Mouse (Mus musculus) neural tube, embryonic 14.5 days (tissue): Measurements from ENCODE around the gene Isy1. TPM values are rescaled to one million over a fixed set of nuclear protein-coding genes. Genes with fewer than 3 reads are reported as not detected.
A peak's percentile ranks its signal among the peaks of the same experiment; 100 is the strongest.

Experiments
- ATAC-seq: fragments of 200-750 bp; cut with Nextera tagmentation; 2 replicates; pipeline ENCODE4 v1.8.0; 2017; ENCODE audit warnings: low read depth, mild to moderate bottlenecking, moderate TSS enrichment, moderate library complexity
- H3K27ac ChIP-seq: fragments of 300-500 bp; sonication (generic); 2 replicates; pipeline ENCODE4 v1.5.1; 2014; ENCODE audit warnings: low read depth, mild to moderate bottlenecking, control low read depth, low read length, moderate library complexity, mixed read lengths
- H3K27me3 ChIP-seq: fragments of 300-500 bp; sonication (generic); 2 replicates; pipeline ENCODE4 v1.6.1; 2014; ENCODE audit warnings: low read length; ENCODE audit not compliant: control insufficient read depth, insufficient read depth
- H3K36me3 ChIP-seq: fragments of 300-500 bp; sonication (generic); 2 replicates; pipeline ENCODE4 v1.6.1; 2014; ENCODE audit warnings: low read length, mixed read lengths; ENCODE audit not compliant: control insufficient read depth, insufficient read depth
- H3K4me1 ChIP-seq: fragments of 300-500 bp; sonication (generic); 2 replicates; pipeline ENCODE4 v1.6.1; 2014; ENCODE audit warnings: low read length; ENCODE audit not compliant: control insufficient read depth, insufficient read depth
- H3K4me2 ChIP-seq: fragments of 300-500 bp; sonication (generic); 2 replicates; pipeline ENCODE4 v1.6.1; 2014; ENCODE audit warnings: mild to moderate bottlenecking, low read depth, low read length, control low read depth
- H3K4me3 ChIP-seq: fragments of 300-500 bp; sonication (generic); 2 replicates; pipeline ENCODE4 v1.5.1; 2014; ENCODE audit warnings: low read depth, low read length, control low read depth, mixed read lengths
- H3K9ac ChIP-seq: fragments of 300-500 bp; sonication (generic); replicated peaks from 2 replicates; pipeline ENCODE4 v1.6.1; 2014; ENCODE audit warnings: low read depth, mild to moderate bottlenecking, control low read depth, low read length, mixed read lengths
- H3K9me3 ChIP-seq: fragments of 300-500 bp; sonication (generic); 2 replicates; pipeline ENCODE4 v1.6.1; 2016; ENCODE audit warnings: low read length; ENCODE audit not compliant: control insufficient read depth
- WGBS: fragments of 180-500 bp; shearing (Covaris S2); extraction: QIAGEN DNeasy Blood & Tissue Kit; methylation state at CpG from one replicate; pipeline ENCODE4 v1.1.7; 2014; 5-methylcytosine and 5-hydroxymethylcytosine counted together
- polyA plus RNA-seq: library from polyadenylated mRNA; unstranded; fragments of >200 nt; fragmentation: Nextera tagmentation; extraction: Ambion mirVana; gene quantifications from 2 replicates; pipeline ENCODE4 v1.2.1, GENCODE M21; 2014

Isy1 gene
- 25.1 and 27.2 TPM in 2 replicates for polyA plus RNA-seq

DNA sequence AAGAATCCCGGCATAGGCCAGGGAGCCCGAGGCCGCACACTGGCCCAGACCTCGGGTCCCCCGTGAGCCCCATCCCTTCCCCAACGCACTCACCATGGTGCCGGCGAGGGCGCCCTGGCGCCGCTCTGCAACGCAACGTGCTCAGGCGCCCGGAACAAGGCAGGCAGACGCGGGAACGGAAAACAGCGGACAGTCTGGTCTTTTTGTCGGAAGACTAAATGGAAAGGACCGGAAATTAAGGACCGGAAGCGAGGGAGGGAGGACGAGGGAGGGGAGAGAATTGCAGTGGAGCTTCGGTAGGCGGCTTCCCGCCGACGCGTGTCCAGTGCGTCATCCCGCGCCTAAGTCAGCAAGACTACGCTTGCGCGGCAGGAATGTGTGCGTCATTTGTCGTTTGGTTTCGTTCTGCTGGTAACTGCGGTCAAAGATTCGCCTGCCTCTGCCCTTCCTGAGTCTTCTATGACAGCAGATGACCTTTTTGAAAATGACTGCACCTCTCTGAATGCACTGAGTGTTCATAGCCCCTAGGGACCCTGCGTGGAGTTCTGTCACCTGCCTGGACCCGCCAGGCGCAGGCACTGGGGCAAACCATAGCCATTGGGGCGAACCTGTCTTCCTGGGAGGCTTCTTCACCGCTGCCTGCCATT is at the start of gene Isy1:
TSS of gene Isy1 (minus strand) at position 248 of the 647 bp plus-strand sequence.
- H3K27me3 ChIP-seq, result no peaks in the 10 kb centered on the region
- peaks cover 5% of the 10 kb centered on the region; the same call in 1 of the 2 replicates for H3K4me1 ChIP-seq
- WGBS, result under 1% methylated on average over 46 of the region's 46 CpGs
- ATAC-seq, result peak; percentile 97
- H3K4me3 ChIP-seq, result peak within 1 kb of the TSS; percentile 80
- H3K9ac ChIP-seq, result peak within 1 kb of the TSS; percentile 82
- peak within 1 kb of the TSS; percentile 90 for H3K4me2 ChIP-seq
- peak within 1 kb of the TSS; percentile 98 for H3K27ac ChIP-seq
- H3K9me3 ChIP-seq, result no peaks in the 10 kb centered on the region
- peaks cover 21% of the 10 kb centered on the region for H3K36me3 ChIP-seq

DNA sequence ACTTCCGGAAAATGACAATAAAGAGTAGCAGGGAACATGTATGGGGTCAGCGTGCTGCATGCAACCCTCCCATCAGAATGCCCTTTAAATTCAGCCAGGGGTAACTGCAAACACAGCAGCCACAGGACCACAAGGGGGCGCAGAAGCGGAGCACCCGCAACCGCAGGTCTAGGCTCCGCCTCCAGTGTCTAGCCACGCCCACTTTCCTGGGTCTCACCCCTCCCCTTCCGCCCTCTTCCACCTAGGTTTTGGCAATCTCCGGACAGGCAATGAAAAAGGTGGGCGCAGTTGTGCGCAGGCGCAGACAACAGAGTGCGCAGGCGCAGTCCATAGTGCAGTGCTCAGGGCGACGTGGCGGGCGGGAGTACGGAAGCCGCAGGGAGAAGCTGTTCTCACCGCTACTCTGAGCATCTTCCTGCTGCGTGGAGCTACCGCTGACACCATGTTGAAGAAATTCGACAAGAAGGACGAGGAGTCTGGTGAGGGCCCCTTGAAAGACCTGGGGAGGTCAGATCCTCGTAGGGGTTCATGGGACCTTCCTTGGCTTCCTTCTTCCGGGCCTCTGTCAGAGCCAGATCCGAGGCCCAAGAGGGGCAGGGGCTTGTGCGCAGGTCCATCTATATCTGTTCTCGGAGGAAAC is 49.1 kb upstream of the Isy1 start, which contains the start of gene Copg1:
TSS of gene Copg1 (plus strand) at position 221 of the 640 bp plus-strand sequence.
- peak within 1 kb of the TSS; percentile 86 for H3K4me2 ChIP-seq
- no peaks in the 10 kb centered on the region for H3K27me3 ChIP-seq
- peak within 1 kb of the TSS; percentile 83 for H3K4me3 ChIP-seq
- H3K36me3 ChIP-seq, result peaks cover 29% of the 10 kb centered on the region
- WGBS, result 1% methylated on average over 31 of the region's 31 CpGs
- H3K9me3 ChIP-seq, result no peaks in the 10 kb centered on the region
- peaks cover 9% of the 10 kb centered on the region; the same call in 1 of the 2 replicates for H3K4me1 ChIP-seq
- H3K9ac ChIP-seq, result peak within 1 kb of the TSS; percentile 87
- peak; percentile 96 for ATAC-seq
- H3K27ac ChIP-seq, result peak within 1 kb of the TSS; percentile 78

DNA sequence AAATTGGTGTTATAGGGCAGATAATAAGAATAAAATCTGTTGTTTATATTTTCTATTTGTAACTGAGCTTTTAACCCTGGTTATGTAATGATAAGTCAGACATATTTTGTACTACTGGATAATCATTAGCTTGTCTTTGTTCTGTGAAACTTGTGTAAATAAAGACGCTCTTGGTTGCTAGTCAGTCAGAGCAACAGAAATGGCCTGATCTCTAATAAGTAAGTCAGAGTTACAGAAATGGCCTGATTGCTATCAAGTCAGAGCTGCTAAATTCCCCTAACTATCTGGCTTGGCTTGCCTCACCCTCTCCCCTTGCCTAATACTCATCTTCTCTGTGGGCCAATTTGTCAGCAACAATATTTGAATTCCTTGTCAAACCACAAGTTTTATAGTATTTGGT is 48.1 kb upstream of the Isy1 start:
- no peaks in the 10 kb centered on the region for H3K27me3 ChIP-seq
- H3K27ac ChIP-seq, result no peak overlapping the region
- WGBS, result 85% methylated on average over 1 of the region's 1 CpGs
- H3K9ac ChIP-seq, result no peak overlapping the region
- no peaks in the 10 kb centered on the region for H3K9me3 ChIP-seq
- H3K4me2 ChIP-seq, result no peak overlapping the region
- H3K36me3 ChIP-seq, result peaks cover 19% of the 10 kb centered on the region
- ATAC-seq, result no peak
- no peak overlapping the region for H3K4me3 ChIP-seq
- peaks cover 9% of the 10 kb centered on the region; the same call in 1 of the 2 replicates for H3K4me1 ChIP-seq

DNA sequence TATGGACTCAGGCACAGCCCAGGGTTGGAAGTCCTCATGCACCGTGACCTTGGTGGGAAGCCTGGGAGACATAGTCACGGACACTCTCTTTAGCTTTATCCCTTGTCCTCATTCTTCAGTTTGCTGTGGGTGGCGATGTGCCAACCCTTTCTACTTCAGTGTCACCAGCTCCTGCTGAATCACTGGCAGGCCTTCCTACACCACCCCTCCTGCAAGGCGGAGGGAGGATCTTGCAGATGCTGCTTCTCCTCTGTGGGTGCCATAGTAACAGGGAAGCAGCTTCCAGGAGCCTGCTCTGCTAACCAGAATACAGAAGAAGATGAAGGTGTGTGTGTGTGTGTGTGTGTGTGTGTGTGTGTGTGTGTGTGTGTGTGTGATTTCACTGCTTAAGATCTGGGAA is 44.2 kb upstream of the Isy1 start:
- no peak overlapping the region for H3K4me3 ChIP-seq
- 55% methylated on average over 4 of the region's 4 CpGs for WGBS

DNA sequence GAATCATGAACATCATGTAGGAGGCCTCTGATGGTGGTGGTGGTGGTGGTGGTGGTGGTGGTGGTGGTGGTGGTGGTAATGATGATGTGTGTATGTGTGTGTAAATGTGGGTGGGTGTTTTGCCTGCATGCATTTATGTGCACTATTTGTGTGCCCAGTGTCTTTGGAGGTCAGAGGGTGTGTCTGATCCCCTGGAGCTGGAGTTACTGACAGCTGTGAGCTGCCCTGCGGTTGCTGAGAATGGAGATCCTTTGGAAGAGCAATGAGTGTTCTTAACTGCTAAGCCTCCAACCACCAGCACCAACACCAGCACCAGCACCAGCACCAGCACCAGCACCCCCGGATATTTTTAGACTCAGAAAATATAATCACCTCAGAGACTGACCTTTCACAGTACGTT is 43.6 kb upstream of the Isy1 start:
- no peak for ATAC-seq
- 81% methylated on average over 3 of the region's 3 CpGs for WGBS
- no peak overlapping the region for H3K4me3 ChIP-seq
- H3K4me2 ChIP-seq, result no peak overlapping the region
- H3K9ac ChIP-seq, result no peak overlapping the region
- H3K4me1 ChIP-seq, result no peaks in the 10 kb centered on the region
- no peaks in the 10 kb centered on the region for H3K36me3 ChIP-seq
- no peaks in the 10 kb centered on the region for H3K9me3 ChIP-seq
- H3K27ac ChIP-seq, result no peak overlapping the region
- no peaks in the 10 kb centered on the region for H3K27me3 ChIP-seq

More for the DNA sequence above, 44.2 kb upstream of the Isy1 start:
- Histone ChIP-seq H3K4me2 (no peak overlapping the region), H3K9me3 (no peaks in the 10 kb centered on the region), H3K4me1 (no peaks in the 10 kb centered on the region), H3K27me3 (no peaks in the 10 kb centered on the region), H3K27ac (no peak overlapping the region), H3K9ac (no peak overlapping the region), H3K36me3 (no peaks in the 10 kb centered on the region)
- no peak for ATAC-seq

DNA sequence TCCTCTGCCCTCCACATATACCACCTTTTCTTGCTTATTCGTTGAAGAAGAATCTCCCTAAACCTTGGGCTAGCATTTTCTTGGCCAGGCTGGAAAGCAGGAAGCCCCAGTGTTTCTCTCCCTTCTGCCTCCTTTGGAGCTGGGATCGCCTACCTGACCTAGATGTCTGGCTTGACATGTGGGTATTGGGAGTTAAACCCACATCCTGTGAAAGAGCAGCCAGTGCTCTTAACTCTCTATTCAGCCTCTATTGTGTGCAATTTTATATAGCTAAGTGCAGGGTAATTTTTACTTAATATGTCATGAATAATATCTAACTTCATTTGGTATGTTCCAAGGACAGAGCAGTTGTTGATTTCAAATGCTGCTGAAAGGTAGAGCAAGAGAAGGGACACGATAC is 41.0 kb upstream of the Isy1 start:
- H3K27me3 ChIP-seq, result no peaks in the 10 kb centered on the region
- 73% methylated on average over 3 of the region's 3 CpGs for WGBS

DNA sequence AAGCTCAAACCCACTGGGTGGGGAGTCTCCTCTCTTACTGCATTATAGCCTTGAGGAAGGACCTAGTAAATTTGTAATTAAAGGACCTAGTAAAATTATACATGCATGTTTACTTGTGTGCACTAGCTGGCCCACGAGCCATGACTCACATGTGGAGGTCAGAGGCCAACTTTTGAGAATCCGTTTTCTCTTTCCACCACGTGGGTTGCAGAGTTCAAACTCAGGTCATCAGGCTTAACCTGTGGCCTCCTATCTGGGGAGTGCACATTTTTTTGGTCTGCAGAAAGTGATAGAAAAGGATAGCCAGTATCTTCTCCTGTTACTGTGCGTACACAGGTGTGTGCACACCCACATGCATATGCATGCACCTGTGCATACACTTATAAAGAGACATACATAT is 40.4 kb upstream of the Isy1 start:
- 59% methylated on average over 4 of the region's 4 CpGs for WGBS
- no peak for ATAC-seq
- Histone ChIP-seq H3K27me3 (no peaks in the 10 kb centered on the region), H3K4me2 (no peak overlapping the region), H3K4me3 (no peak overlapping the region), H3K4me1 (no peaks in the 10 kb centered on the region), H3K36me3 (no peaks in the 10 kb centered on the region), H3K27ac (no peak overlapping the region), H3K9ac (no peak overlapping the region), H3K9me3 (no peaks in the 10 kb centered on the region)

More for the DNA sequence above, 41.0 kb upstream of the Isy1 start:
- Histone ChIP-seq H3K9ac (no peak overlapping the region), H3K4me2 (no peak overlapping the region), H3K9me3 (no peaks in the 10 kb centered on the region), H3K4me3 (no peak overlapping the region), H3K27ac (no peak overlapping the region), H3K4me1 (no peaks in the 10 kb centered on the region), H3K36me3 (no peaks in the 10 kb centered on the region)
- no peak for ATAC-seq

DNA sequence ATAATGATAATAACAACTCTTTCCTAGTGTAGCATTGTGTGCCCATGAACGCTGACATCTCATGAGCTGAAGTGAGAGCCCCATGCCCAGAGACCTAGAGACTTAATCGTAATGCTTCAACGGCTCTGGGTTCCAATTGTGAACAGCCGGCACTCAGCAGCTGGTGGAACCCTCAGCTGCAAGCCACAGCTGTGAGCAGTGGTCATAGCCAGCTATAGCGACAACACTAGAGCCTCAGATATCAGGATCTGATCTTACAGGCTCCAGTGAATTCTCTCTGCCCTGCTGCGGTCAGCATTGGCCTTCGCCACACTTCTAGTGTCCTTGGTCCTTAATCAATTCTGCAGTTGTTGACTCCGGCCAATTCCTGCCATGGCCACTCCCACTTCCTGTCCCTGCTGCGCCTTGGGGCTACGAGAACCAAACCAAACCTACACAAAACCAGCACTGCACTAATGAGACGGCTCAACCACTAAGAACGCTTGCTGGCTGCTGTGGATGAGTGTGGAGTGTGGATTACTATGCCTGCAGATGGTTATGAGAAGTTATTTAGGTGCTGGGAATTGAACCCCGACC is 37.6 kb upstream of the Isy1 start:
- ATAC-seq, result no peak
- no peaks in the 10 kb centered on the region for H3K36me3 ChIP-seq
- 77% methylated on average over 13 of the region's 13 CpGs for WGBS
- H3K4me3 ChIP-seq, result no peak overlapping the region
- H3K27ac ChIP-seq, result no peak overlapping the region
- no peak overlapping the region for H3K4me2 ChIP-seq
- no peaks in the 10 kb centered on the region for H3K27me3 ChIP-seq
- H3K9me3 ChIP-seq, result no peaks in the 10 kb centered on the region
- no peak overlapping the region for H3K9ac ChIP-seq
- no peaks in the 10 kb centered on the region for H3K4me1 ChIP-seq

DNA sequence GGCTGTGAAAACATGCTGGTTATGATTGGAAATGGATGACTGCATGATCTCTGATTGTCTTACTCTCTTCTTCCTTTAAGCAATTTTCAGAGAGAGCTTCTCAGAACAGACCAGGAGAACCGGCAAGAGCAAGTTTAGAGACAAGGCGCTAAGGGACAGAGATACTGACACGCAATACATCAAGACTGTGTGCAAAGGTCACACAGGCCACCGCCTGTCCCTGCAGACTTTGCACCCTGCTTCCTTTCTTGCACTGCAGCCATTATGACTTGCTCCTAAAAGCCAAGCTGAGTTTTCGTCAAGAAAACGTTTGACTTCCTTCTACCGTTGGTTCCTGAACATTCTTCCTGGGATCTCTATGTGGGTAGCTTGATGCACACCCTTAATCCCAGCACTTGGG is 37.0 kb upstream of the Isy1 start:
- Histone ChIP-seq H3K27ac (no peak overlapping the region), H3K9me3 (no peaks in the 10 kb centered on the region), H3K4me3 (no peak overlapping the region), H3K36me3 (no peaks in the 10 kb centered on the region), H3K27me3 (no peaks in the 10 kb centered on the region), H3K4me1 (no peaks in the 10 kb centered on the region), H3K4me2 (no peak overlapping the region), H3K9ac (no peak overlapping the region)
- no peak for ATAC-seq
- WGBS, result 88% methylated on average over 7 of the region's 7 CpGs
